In the genomic region with DNA sequence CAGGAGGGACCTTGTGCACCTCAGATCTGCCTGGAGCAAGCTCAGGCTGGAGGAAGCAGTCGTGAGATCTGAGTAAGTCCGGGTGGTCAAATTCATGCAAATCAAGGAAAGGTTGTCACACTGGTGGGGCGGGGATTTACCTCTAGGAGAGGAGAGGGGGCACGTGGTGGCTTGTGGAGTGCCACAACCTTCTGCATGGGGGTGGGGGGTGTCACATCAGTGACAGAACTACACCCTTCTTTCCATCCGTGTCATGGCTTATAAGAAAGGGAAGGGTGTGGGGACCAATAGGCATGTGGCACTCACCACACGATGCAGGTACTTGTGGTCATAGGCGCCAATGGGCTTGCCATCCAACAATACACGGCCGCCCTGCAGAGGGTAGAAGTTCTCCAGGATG, we compare ENCODE assay signal across 16 mouse cellular contexts. TPM values are rescaled to one million over a fixed set of nuclear protein-coding genes. Genes with fewer than 3 reads are reported as not detected.
DNase-seq lines count a peak whose midpoint lies in the region; ATAC-seq and TF ChIP-seq lines count a peak whose summit lies in the region.
"Had no signal": no experiment of that assay in that cellular context is flagged by ENCODE, and none has a peak within 500 bp of the region (broad histone marks: within the 10 kb centered on the region; RNA-seq: fewer than 3 reads in every experiment).

No protein-coding gene starts in this region.

- DNase-seq in heart, postnatal 10 days = no peak
- no peak for DNase-seq in thymus, adult 2 months
- no peak for DNase-seq in thymus, adult 18-20 months
- peak; percentile 70 for DNase-seq in naive thymus-derived CD4-positive, alpha-beta T cell, adult 2 months (ENCODE audit: low read depth)
- no peak for DNase-seq in layer of hippocampus, adult 8-10 months (ENCODE audit: low spot score in 2 of 2)
- no peak for DNase-seq in layer of hippocampus, adult 2 months (ENCODE audit: low spot score in 2 of 2)
- DNase-seq: adrenal gland, postnatal 14 days; cerebellum, adult 11 months; forebrain, postnatal 0 days; heart, adult 11 months; lung, postnatal 36 days; right cerebral cortex, adult 18-20 months had no signal

- H3K4me1 ChIP-seq in heart, embryonic 15.5 days (replicated peaks) = peaks cover 34% of the 10 kb centered on the region
- peaks cover 75% of the 10 kb centered on the region for H3K4me1 ChIP-seq in thymus, adult 2 months (replicated peaks; ENCODE audit: control insufficient read depth, insufficient read depth, low read length)

- no peak for TF ChIP-seq POLR2A in thymus, adult 2 months (IDR thresholded peaks at IDR 0.05; ENCODE audit: control insufficient read depth, extremely low read depth, insufficient read depth, low read length, poor library complexity)

- peak overlapping the region; percentile 47; the same call in 1 of the 2 replicates for H3K27ac ChIP-seq in heart, embryonic 15.5 days
- peak overlapping the region; percentile 38 for H3K27ac ChIP-seq in thymus, adult 2 months (ENCODE audit: control insufficient read depth, insufficient read depth, low read length)
- H3K27ac ChIP-seq in layer of hippocampus, adult 2 months = no peak overlapping the region
- H3K27ac ChIP-seq: hindbrain, embryonic 14.5 days had no signal

- 70% methylated on average over 9 of the region's 9 CpGs for WGBS in heart, embryonic 15.5 days
- WGBS in thymus, adult 2 months = 18% methylated on average over 9 of the region's 9 CpGs

- no peaks in the 10 kb centered on the region for H3K36me3 ChIP-seq in heart, embryonic 15.5 days
- H3K36me3 ChIP-seq in thymus, adult 2 months (ENCODE audit: control insufficient read depth, insufficient read depth, low read length) = peaks cover 23% of the 10 kb centered on the region

- no peak for TF ChIP-seq CTCF in thymus, adult 2 months (IDR thresholded peaks at IDR 0.05; ENCODE audit: borderline replicate concordance, control insufficient read depth, extremely low read depth, insufficient read depth, low read length, poor library complexity)
- TF ChIP-seq CTCF in layer of hippocampus, adult 2 months (conservative IDR thresholded peaks at IDR 0.05) = no peak

- no peaks in the 10 kb centered on the region for H3K9me3 ChIP-seq in heart, embryonic 15.5 days (replicated peaks)

- no peak overlapping the region for H3K4me3 ChIP-seq in heart, embryonic 15.5 days
- H3K4me3 ChIP-seq in thymus, adult 2 months (ENCODE audit: control insufficient read depth, insufficient read depth, low read length) = peak overlapping the region; percentile 14
- no peak overlapping the region for H3K4me3 ChIP-seq in layer of hippocampus, adult 2 months

- no peak overlapping the region for H3K9ac ChIP-seq in heart, embryonic 15.5 days
- H3K9ac ChIP-seq: forebrain, postnatal 0 days; hindbrain, embryonic 14.5 days had no signal

- no peaks in the 10 kb centered on the region for H3K27me3 ChIP-seq in heart, embryonic 15.5 days
- H3K27me3 ChIP-seq in thymus, adult 2 months (ENCODE audit: control insufficient read depth, insufficient read depth, low read length) = no peaks in the 10 kb centered on the region
- H3K27me3 ChIP-seq: Patski had no signal

- ATAC-seq in heart, embryonic 15.5 days (replicated peaks; ENCODE audit: insufficient number of reproducible peaks, insufficient read depth, low FRiP score, low read depth) = no peak
- ATAC-seq in erythroblast, adult 5-6 weeks (replicated peaks; ENCODE audit: low FRiP score, poor library complexity, severe bottlenecking) = no peak
- ATAC-seq: forebrain, postnatal 0 days; Patski had no signal

- H3K4me2 ChIP-seq in heart, embryonic 15.5 days = no peak overlapping the region; the same call in 1 of the 2 replicates
- H3K4me2 ChIP-seq: hindbrain, embryonic 14.5 days had no signal

- intact Hi-C loops in heart, postnatal 10 days (cut with DNase I) = loop anchor here (5.0 kb wide), 1 partner anchor 33 kb away; no protein-coding TSS in a partner anchor

RNA-seq across cellular contexts. Expression of a gene that starts 19.9 kb away (rescaled TPM):
- polyA plus RNA-seq in heart, embryonic 15.5 days (2015; fragmentation: Nextera tagmentation; extraction: Ambion mirVana) = 1.7 and 4.9 TPM in 2 replicates
- 1 to 10 TPM; 6.5 to 6.7 TPM for total RNA-seq in heart, postnatal 10 days (2021)
- polyA plus RNA-seq in thymus, adult 2 months (2012; rRNA removed) = 48.2 and 54.0 TPM in 2 replicates
- total RNA-seq in erythroblast, adult 5-6 weeks (2015; ENCODE audit: low replicate concordance) = 13.8 and 15.5 TPM in 2 replicates
- 19.1 and 23.4 TPM in 2 replicates for total RNA-seq in erythroblast, adult 5-6 weeks (2017; ENCODE audit: low replicate concordance)
- 10 to 100 TPM; 29.4 to 33.0 (median 30.4) TPM for total RNA-seq in layer of hippocampus, adult 8-10 months (2022)
- total RNA-seq in layer of hippocampus, adult 2 months (2021) = 10 to 100 TPM; 27.0 to 31.7 TPM

RNA-seq across cellular contexts. Expression of a gene that starts 36.4 kb away (rescaled TPM):
- 18.2 and 22.3 TPM in 2 replicates for polyA plus RNA-seq in heart, embryonic 15.5 days (2015; fragmentation: Nextera tagmentation; extraction: Ambion mirVana)
- 10 to 100 TPM; 11.9 to 14.2 TPM for total RNA-seq in heart, postnatal 10 days (2021)
- 87.7 and 88.9 TPM in 2 replicates for polyA plus RNA-seq in thymus, adult 2 months (2012; rRNA removed)
- total RNA-seq in erythroblast, adult 5-6 weeks (2015; ENCODE audit: low replicate concordance) = 4.8 and 6.9 TPM in 2 replicates
- 13.9 and 19.9 TPM in 2 replicates for total RNA-seq in erythroblast, adult 5-6 weeks (2017; ENCODE audit: low replicate concordance)
- total RNA-seq in layer of hippocampus, adult 8-10 months (2022) = 10 to 100 TPM; 34.9 to 41.6 (median 38.9) TPM
- total RNA-seq in layer of hippocampus, adult 2 months (2021) = 10 to 100 TPM; 32.7 to 38.7 TPM

RNA-seq across cellular contexts. Expression of a gene that starts 40.2 kb away (rescaled TPM):
- 67.6 and 75.3 TPM in 2 replicates for polyA plus RNA-seq in heart, embryonic 15.5 days (2015; fragmentation: Nextera tagmentation; extraction: Ambion mirVana)
- 10 to 100 TPM; 47.9 to 52.7 TPM for total RNA-seq in heart, postnatal 10 days (2021)
- 50.8 and 53.5 TPM in 2 replicates for polyA plus RNA-seq in thymus, adult 2 months (2012; rRNA removed)
- 18.4 and 22.9 TPM in 2 replicates for total RNA-seq in erythroblast, adult 5-6 weeks (2015; ENCODE audit: low replicate concordance)
- total RNA-seq in erythroblast, adult 5-6 weeks (2017; ENCODE audit: low replicate concordance) = 12.2 and 65.1 TPM in 2 replicates
- 10 to 100 TPM; 46.3 to 64.6 (median 50.4) TPM for total RNA-seq in layer of hippocampus, adult 8-10 months (2022)
- total RNA-seq in layer of hippocampus, adult 2 months (2021) = 10 to 100 TPM; 49.8 to 52.2 TPM

RNA-seq across cellular contexts. Expression of a gene that starts 43.6 kb away (rescaled TPM):
- 49.9 and 56.0 TPM in 2 replicates for polyA plus RNA-seq in heart, embryonic 15.5 days (2015; fragmentation: Nextera tagmentation; extraction: Ambion mirVana)
- total RNA-seq in heart, postnatal 10 days (2021) = 10 to 100 TPM; 38.0 to 46.7 TPM
- 111 and 119 TPM in 2 replicates for polyA plus RNA-seq in thymus, adult 2 months (2012; rRNA removed)
- 14.4 and 27.9 TPM in 2 replicates for total RNA-seq in erythroblast, adult 5-6 weeks (2015; ENCODE audit: low replicate concordance)
- total RNA-seq in erythroblast, adult 5-6 weeks (2017; ENCODE audit: low replicate concordance) = 6.8 and 7.9 TPM in 2 replicates
- 10 to 100 TPM; 35.9 to 39.4 (median 36.6) TPM for total RNA-seq in layer of hippocampus, adult 8-10 months (2022)
- 10 to 100 TPM; 36.8 to 42.2 TPM for total RNA-seq in layer of hippocampus, adult 2 months (2021)
